Mouse (Mus musculus) embryo, embryonic 11 days (tissue): ENCODE data around the gene Amd2.

Source experiments
- DNase-seq: peaks from one replicate; pipeline ENCODE4 v3.0.0-alpha.2; 2015

Amd2 gene

GRCm38 (mm10) chr10:35711792-35712191, at the start of gene Amd2:
Amd2 (minus strand) TSS chr10:35711892.
- DNase-seq, result no peak

GRCm38 (mm10) chr10:35761280-35761679, 49.6 kb upstream of the Amd2 start:
- DNase-seq, result no peak

GRCm38 (mm10) chr10:35737639-35738038, 25.9 kb upstream of the Amd2 start:
- no peak for DNase-seq

GRCm38 (mm10) chr10:35714266-35714665, 2.6 kb upstream of the Amd2 start:
- DNase-seq, result no peak
